Mouse (Mus musculus) stomach, postnatal 0 days (tissue): Measurements from ENCODE around the gene Celf5.

Experiments
- CTCF ChIP-seq: IDR thresholded peaks from 2 replicates; pipeline ENCODE4 v1.5.1; 2016; ENCODE audit warnings: antibody characterized with exemption, low read depth, mild to moderate bottlenecking, moderate library complexity
- EP300 ChIP-seq: optimal IDR thresholded peaks from 2 replicates; pipeline ENCODE3; 2016; ENCODE audit warnings: antibody characterized with exemption

GRCm38 (mm10) chr10:81494260-81495041 lies 11.9 kb upstream of the Celf5 start:
- no peak for TF ChIP-seq CTCF
- no peak for TF ChIP-seq EP300
